Mouse (Mus musculus): Measurements from ENCODE around the gene Wdr63. TPM values are rescaled to one million over a fixed set of nuclear protein-coding genes. Genes with fewer than 3 reads are reported as not detected.
A peak's percentile ranks its signal among the peaks of the same experiment; 100 is the strongest.

Gene Wdr63
- polyA plus RNA-seq (2011; ENCODE audit: insufficient read length, low read depth, missing spikeins): 1.1 and 1.4 TPM in 2 replicates

DNA sequence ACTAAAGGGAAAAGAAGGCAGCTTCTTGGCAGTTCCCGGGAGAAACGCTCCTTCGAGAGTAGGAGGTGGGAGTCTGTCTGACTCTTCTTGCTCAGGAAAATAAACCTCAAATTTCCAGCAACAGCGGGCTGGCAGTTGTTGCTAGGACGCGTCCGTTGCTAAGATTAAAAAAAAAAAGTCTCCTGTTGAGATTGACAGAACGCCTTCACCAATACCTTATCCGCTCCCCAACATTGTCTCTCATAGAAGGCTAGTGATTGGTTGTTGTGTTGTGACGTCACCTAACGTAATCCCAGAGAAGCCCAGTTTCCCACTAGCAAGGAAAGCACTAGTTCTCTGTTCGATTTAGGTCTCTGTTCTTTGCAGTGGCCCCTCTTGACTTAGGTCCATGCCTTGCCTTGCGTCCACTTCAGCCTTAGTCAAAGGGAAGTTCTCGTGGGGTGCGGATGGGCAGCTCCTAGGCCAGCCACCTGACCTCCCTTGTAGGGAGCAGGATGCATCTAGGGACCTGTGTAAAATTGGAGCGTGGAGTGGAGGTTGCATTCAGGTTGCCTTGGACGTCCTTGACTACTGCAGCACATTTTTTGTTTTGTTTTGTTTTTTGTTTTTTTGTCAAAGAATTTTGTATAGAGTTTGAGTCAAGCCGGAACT lies at the start of gene Wdr63:
Gene Wdr63 (minus strand): TSS at position 210 of the 651 bp plus-strand sequence.
- TF ChIP-seq POLR2A (IDR thresholded peaks at IDR 0.05; ENCODE audit: low read depth, low read length) (no peak), CTCF (IDR thresholded peaks at IDR 0.05; ENCODE audit: borderline replicate concordance, insufficient read depth, low read length) (no peak)
- H3K4me3 ChIP-seq (ENCODE audit: insufficient read depth, low read length): peak within 1 kb of the TSS; percentile 63
- H3K27ac ChIP-seq (ENCODE audit: insufficient read depth, low read length): no peak within 1 kb of the TSS
- peaks cover 12% of the 10 kb centered on the region for H3K4me1 ChIP-seq (ENCODE audit: control insufficient read depth, insufficient read depth, low read length)

DNA sequence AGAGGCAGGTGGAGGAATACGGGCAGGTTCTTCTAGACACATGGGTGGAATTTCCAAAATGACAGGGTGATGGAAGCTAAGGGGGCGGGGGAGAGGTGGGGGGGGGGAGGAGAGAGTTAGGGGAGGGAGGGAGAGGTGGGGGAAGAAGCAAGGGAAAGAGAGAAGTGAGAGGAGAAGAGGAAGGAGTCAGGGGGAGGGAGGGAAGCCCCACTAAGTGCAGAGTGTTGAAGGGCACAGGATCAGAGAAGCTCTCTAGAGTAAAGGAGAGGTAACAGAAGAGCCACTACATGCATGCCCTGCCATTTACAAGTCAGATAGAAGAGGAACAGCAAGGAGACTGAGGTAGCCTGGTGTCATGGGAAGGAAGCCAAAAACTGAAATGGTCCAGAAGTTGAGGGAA lies 48.9 kb upstream of the Wdr63 start:
- H3K4me3 ChIP-seq (ENCODE audit: insufficient read depth, low read length): no peak overlapping the region
- H3K4me1 ChIP-seq (ENCODE audit: control insufficient read depth, insufficient read depth, low read length): peaks cover 2% of the 10 kb centered on the region; the same call in 1 of the 2 replicates
- H3K27ac ChIP-seq (ENCODE audit: insufficient read depth, low read length): no peak overlapping the region
- no peak for TF ChIP-seq CTCF (IDR thresholded peaks at IDR 0.05; ENCODE audit: borderline replicate concordance, insufficient read depth, low read length)
- no peak for TF ChIP-seq POLR2A (IDR thresholded peaks at IDR 0.05; ENCODE audit: low read depth, low read length)

DNA sequence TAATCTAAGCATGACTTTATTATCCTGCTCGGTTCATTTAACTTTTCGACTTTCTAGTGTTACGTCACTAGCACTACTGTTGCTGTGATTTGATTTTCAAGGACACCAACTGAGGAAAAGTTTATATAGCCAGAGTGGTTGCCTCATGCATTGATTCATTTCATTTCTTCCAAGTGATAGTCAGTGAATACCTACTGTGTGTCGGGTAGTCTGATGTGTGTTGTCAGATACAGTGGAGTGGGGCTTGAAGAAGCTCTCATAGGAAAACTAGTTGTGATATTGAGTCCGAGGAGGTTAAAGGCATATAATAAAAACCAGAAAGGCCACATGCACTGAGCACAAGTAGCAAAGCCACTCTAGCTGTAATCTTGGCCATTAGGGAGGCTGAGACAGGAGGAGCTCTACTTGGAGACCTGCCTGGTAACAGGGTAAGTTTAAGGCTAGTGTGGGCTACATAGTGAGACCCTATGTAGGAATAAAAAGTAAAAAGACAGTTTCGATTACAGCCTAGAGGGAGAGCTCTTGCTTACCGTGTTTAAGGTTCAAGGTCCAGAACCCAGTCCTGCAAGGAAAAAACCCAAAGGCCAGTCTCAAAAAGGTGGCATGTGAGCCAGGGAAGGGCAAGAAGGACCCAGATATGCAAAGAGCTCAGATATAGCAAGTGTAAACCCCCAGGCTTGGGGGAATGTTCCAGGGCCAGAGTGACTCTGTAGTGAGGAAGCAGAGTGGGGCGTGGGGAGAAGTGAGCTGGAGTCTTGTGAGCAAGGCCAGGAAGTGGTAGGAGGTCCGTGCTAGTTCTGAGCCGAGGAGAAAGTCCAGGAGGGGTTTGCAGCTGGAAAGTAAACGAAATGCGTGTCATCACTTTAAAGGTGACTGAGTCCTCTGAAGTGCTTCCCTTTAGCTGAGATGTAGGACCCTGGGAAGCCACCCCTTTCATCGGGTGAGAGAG lies 48.0 kb upstream of the Wdr63 start:
- TF ChIP-seq CTCF (IDR thresholded peaks at IDR 0.05; ENCODE audit: borderline replicate concordance, insufficient read depth, low read length): no peak
- no peak for TF ChIP-seq POLR2A (IDR thresholded peaks at IDR 0.05; ENCODE audit: low read depth, low read length)
- Histone ChIP-seq H3K4me3 (ENCODE audit: insufficient read depth, low read length) (no peak overlapping the region), H3K27ac (ENCODE audit: insufficient read depth, low read length) (no peak overlapping the region), H3K4me1 (ENCODE audit: control insufficient read depth, insufficient read depth, low read length) (peaks cover 2% of the 10 kb centered on the region; the same call in 1 of the 2 replicates)

DNA sequence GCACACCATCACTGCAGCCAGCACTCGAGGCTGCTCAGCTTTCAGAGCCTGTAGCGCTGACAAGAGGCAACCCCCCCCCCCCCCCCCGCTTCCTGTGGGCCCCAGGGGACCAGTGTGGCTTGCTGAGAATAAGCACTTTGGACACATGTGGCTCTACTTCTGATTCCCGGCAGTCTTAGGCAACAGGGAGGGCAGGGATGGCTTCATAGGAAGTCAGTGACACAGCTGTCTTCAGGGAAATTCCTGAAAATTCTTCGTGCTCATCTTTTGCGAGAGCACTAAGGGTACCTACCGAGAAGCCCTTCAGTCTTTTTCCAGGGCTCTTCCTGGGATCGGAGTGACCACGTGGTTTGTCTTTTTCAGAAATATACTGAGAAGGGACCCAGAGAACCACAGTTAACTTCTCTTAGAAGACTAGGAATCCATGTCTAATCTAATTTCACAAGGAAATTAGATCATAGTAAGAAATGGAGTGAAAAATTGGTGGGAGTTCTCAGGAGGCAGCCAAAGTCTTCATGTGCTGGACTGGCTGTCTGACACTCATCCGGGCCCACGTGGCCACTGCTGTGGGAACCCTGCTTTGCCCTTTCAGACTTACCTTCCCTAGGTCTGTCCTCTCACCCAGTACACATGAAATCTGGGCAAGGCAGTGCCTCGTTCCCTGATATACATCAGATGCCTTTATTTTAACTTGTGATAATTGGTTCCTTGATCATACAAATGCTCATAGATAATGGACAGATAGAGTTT lies 46.1 kb upstream of the Wdr63 start:
- H3K4me3 ChIP-seq (ENCODE audit: insufficient read depth, low read length): no peak overlapping the region
- TF ChIP-seq POLR2A (IDR thresholded peaks at IDR 0.05; ENCODE audit: low read depth, low read length) (no peak), CTCF (IDR thresholded peaks at IDR 0.05; ENCODE audit: borderline replicate concordance, insufficient read depth, low read length) (no peak)
- no peak overlapping the region for H3K27ac ChIP-seq (ENCODE audit: insufficient read depth, low read length)
- H3K4me1 ChIP-seq (ENCODE audit: control insufficient read depth, insufficient read depth, low read length): peaks cover 2% of the 10 kb centered on the region; the same call in 1 of the 2 replicates

DNA sequence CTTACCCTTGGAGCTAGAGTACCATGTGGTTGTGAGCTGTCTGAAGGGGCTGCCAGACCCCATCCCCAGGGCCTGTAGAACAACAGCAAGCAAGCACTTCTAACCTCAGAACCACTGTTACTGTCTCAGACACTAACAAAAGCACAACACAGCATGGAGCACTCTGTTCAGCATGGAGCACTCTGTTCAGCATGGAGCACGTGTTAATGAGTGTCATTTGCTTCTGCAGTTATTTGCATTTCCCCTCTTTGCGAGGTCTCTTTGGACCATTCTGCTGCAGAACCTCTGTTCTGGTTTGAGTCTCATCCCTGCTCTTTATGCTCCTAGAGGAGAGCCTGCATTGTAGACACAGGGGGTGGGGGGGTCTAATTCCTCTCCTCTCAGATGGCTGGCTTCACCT lies 45.0 kb upstream of the Wdr63 start:
- Histone ChIP-seq H3K4me3 (ENCODE audit: insufficient read depth, low read length) (no peak overlapping the region), H3K4me1 (ENCODE audit: control insufficient read depth, insufficient read depth, low read length) (peaks cover 2% of the 10 kb centered on the region; the same call in 1 of the 2 replicates), H3K27ac (ENCODE audit: insufficient read depth, low read length) (no peak overlapping the region)
- TF ChIP-seq POLR2A (IDR thresholded peaks at IDR 0.05; ENCODE audit: low read depth, low read length) (no peak), CTCF (IDR thresholded peaks at IDR 0.05; ENCODE audit: borderline replicate concordance, insufficient read depth, low read length) (no peak)

DNA sequence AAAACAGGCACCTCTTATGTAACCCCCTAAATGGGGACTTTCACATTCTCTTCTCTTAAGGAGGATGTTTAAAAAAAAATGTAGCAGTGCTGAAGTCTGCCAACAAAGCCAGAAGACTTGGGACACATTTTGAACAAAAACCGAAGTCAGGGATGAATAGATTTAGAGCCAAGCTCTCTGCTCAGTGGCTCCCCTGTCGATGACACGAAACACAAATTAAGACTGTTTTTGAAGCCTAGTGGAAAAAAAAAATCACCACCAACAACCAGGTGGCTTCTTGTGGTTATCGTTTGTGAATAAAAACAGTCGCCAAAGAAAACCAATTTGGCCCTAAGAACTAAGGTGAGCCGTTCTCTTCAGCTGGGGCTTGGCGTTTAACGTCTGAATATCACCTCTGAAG lies 44.4 kb upstream of the Wdr63 start:
- Histone ChIP-seq H3K4me3 (ENCODE audit: insufficient read depth, low read length) (no peak overlapping the region), H3K4me1 (ENCODE audit: control insufficient read depth, insufficient read depth, low read length) (peaks cover 2% of the 10 kb centered on the region; the same call in 1 of the 2 replicates), H3K27ac (ENCODE audit: insufficient read depth, low read length) (no peak overlapping the region)
- TF ChIP-seq CTCF (IDR thresholded peaks at IDR 0.05; ENCODE audit: borderline replicate concordance, insufficient read depth, low read length) (no peak), POLR2A (IDR thresholded peaks at IDR 0.05; ENCODE audit: low read depth, low read length) (no peak)

DNA sequence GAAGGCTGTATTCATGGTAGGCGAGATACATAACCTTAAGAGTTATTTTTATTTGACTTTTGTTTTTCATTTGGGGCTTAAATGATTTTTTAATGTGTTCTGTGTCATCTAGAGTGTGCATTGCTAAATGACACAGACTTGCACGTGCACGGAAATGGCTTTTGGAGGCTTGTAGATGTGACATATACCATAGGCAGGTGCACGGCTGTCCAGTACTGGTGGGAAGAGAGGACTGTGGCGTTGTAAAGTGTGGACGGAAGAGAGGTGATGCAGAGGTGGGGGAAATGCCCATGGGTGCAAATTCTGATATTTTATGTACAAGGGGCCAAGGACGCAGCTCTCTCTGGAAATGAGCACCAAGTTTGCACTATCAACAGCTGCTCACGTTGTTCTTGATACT lies 43.8 kb upstream of the Wdr63 start:
- H3K4me3 ChIP-seq (ENCODE audit: insufficient read depth, low read length): no peak overlapping the region
- TF ChIP-seq CTCF (IDR thresholded peaks at IDR 0.05; ENCODE audit: borderline replicate concordance, insufficient read depth, low read length): no peak
- TF ChIP-seq POLR2A (IDR thresholded peaks at IDR 0.05; ENCODE audit: low read depth, low read length): no peak
- H3K4me1 ChIP-seq (ENCODE audit: control insufficient read depth, insufficient read depth, low read length): peaks cover 2% of the 10 kb centered on the region; the same call in 1 of the 2 replicates
- no peak overlapping the region for H3K27ac ChIP-seq (ENCODE audit: insufficient read depth, low read length)

DNA sequence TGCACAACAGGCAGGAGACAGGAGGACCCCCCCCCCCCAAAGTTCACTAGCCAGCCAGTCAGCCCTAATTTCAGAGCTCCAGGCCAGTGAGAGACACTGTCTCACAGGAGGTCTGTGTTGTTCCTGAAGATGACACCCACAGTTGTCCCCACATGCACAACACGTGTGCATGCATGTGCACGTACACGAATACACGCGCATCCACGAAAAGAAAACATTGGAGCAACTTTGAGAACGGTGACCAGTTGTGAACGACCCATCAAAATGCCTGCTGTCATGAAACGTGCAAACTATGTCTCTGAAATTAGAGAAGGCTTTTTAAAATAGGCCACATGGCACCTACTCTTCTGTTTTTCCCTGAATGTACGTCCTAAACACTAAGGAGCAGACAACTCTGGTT lies 43.4 kb upstream of the Wdr63 start:
- H3K27ac ChIP-seq (ENCODE audit: insufficient read depth, low read length): no peak overlapping the region
- no peak overlapping the region for H3K4me3 ChIP-seq (ENCODE audit: insufficient read depth, low read length)
- TF ChIP-seq CTCF (IDR thresholded peaks at IDR 0.05; ENCODE audit: borderline replicate concordance, insufficient read depth, low read length) (no peak), POLR2A (IDR thresholded peaks at IDR 0.05; ENCODE audit: low read depth, low read length) (no peak)
- H3K4me1 ChIP-seq (ENCODE audit: control insufficient read depth, insufficient read depth, low read length): peaks cover 2% of the 10 kb centered on the region; the same call in 1 of the 2 replicates

DNA sequence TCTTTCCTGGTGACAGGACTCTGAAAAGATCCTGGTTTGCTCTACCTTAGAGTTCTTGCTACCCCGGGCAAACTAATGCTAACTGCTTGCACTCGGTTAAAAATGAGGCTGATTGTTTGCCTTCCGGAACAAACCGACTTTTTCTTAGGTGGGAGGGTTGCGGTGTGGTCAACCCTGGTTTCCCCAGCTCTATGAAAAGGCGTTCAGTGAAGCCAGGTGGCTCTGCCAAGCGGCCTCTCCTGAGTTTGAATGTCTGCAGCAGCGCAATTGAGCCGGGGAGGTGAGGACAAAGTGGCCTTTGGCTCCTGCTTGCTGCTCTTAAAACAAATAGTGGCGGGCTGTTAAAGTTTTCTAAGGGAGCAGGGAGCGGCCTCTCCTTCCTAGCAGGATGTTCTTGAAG lies 42.6 kb upstream of the Wdr63 start:
- H3K4me1 ChIP-seq (ENCODE audit: control insufficient read depth, insufficient read depth, low read length): peaks cover 8% of the 10 kb centered on the region
- TF ChIP-seq CTCF (IDR thresholded peaks at IDR 0.05; ENCODE audit: borderline replicate concordance, insufficient read depth, low read length) (no peak), POLR2A (IDR thresholded peaks at IDR 0.05; ENCODE audit: low read depth, low read length) (no peak)
- no peak overlapping the region for H3K27ac ChIP-seq (ENCODE audit: insufficient read depth, low read length)
- peak overlapping the region; percentile 31 for H3K4me3 ChIP-seq (ENCODE audit: insufficient read depth, low read length)
